In the genomic region with DNA sequence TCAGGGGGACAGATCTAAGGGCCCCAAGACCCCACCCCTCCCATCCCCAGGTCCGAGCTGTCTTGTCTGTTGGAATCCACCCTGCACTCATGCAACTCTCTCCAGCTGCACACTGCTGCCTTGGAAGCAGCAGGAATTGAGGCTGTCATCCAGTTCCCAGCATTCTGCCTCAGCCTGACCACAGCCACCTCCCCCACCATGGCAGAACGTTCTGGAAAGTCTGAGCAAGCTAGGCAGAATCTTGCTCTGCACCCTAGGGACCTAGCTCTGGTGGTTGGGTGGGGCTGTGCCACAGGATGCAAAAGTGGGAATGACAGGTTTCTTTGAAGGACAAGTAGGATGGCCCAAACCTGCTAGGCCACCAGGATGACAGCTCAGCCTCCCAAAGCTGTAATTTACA, we compare ENCODE assay signal across 22 mouse cellular contexts. TPM values are rescaled to one million over a fixed set of nuclear protein-coding genes. Genes with fewer than 3 reads are reported as not detected.
DNase-seq lines count a peak whose midpoint lies in the region; ATAC-seq and TF ChIP-seq lines count a peak whose summit lies in the region.
"Had no signal": no experiment of that assay in that cellular context is flagged by ENCODE, and none has a peak within 500 bp of the region (broad histone marks: within the 10 kb centered on the region; RNA-seq: fewer than 3 reads in every experiment).

No protein-coding gene starts in this region.

- H3ac ChIP-seq in myocyte (ENCODE audit: control insufficient read depth, insufficient read length): no peak overlapping the region

- H3K27ac ChIP-seq in cerebellum, adult 2 months (ENCODE audit: insufficient read depth, low read length): peak overlapping the region; percentile 8; the same call in 1 of the 2 replicates
- H3K27ac ChIP-seq in heart, embryonic 12.5 days (ENCODE audit: poor library complexity, severe bottlenecking): no peak overlapping the region
- 0 out of 2 replicates have a peak overlapping the region, but pooled peaks have one; percentile 37 for H3K27ac ChIP-seq in liver, embryonic 12.5 days
- H3K27ac ChIP-seq in liver, embryonic 11.5 days (ENCODE audit: low read depth, low read length): no peak overlapping the region
- H3K27ac ChIP-seq: forebrain, embryonic 13.5 days; hindbrain, embryonic 12.5 days had no signal

- H3K4me2 ChIP-seq in heart, embryonic 12.5 days: no peak overlapping the region
- H3K4me2 ChIP-seq in liver, embryonic 12.5 days: no peak overlapping the region
- no peak overlapping the region for H3K4me2 ChIP-seq in liver, embryonic 11.5 days
- peak overlapping the region; percentile 37 for H3K4me2 ChIP-seq in myocyte (ENCODE audit: low read depth)
- H3K4me2 ChIP-seq: forebrain, embryonic 13.5 days; heart, embryonic 15.5 days; hindbrain, embryonic 12.5 days had no signal

- no peaks in the 10 kb centered on the region for H3K9me3 ChIP-seq in heart, embryonic 12.5 days (replicated peaks)
- H3K9me3 ChIP-seq in liver, embryonic 12.5 days (replicated peaks): no peaks in the 10 kb centered on the region
- no peaks in the 10 kb centered on the region for H3K9me3 ChIP-seq in liver, embryonic 11.5 days (ENCODE audit: control insufficient read depth, low read length)
- H3K9me3 ChIP-seq: forebrain, embryonic 13.5 days; heart, embryonic 15.5 days; hindbrain, embryonic 12.5 days had no signal

- peaks cover 88% of the 10 kb centered on the region for H3K79me2 ChIP-seq in myocyte (ENCODE audit: control insufficient read depth, insufficient read depth)

- H3K4me1 ChIP-seq in cerebellum, adult 2 months (ENCODE audit: control insufficient read depth, insufficient read depth, low read length): peaks cover 95% of the 10 kb centered on the region
- peaks cover 87% of the 10 kb centered on the region for H3K4me1 ChIP-seq in heart, embryonic 12.5 days (replicated peaks)
- H3K4me1 ChIP-seq in liver, embryonic 12.5 days: peaks cover 68% of the 10 kb centered on the region
- peaks cover 22% of the 10 kb centered on the region; the same call in 1 of the 2 replicates for H3K4me1 ChIP-seq in liver, embryonic 11.5 days (replicated peaks; ENCODE audit: control insufficient read depth, insufficient read depth, low read length)

- 0 out of 2 replicates have a peak overlapping the region, but pooled peaks have one; percentile 46 for H3K9ac ChIP-seq in heart, embryonic 12.5 days
- no peak overlapping the region for H3K9ac ChIP-seq in liver, embryonic 12.5 days
- no peak overlapping the region for H3K9ac ChIP-seq in liver, embryonic 11.5 days (ENCODE audit: low read depth, low read length)
- H3K9ac ChIP-seq: forebrain, embryonic 13.5 days; heart, embryonic 15.5 days; hindbrain, embryonic 12.5 days had no signal

- no peak for TF ChIP-seq CTCF in cerebellum, adult 2 months (IDR thresholded peaks at IDR 0.05; ENCODE audit: borderline replicate concordance, insufficient read depth, low read depth, low read length)

- H3K4me3 ChIP-seq in cerebellum, adult 2 months (replicated peaks; ENCODE audit: insufficient read depth, low read depth, low read length): no peak overlapping the region
- H3K4me3 ChIP-seq in heart, embryonic 12.5 days: no peak overlapping the region
- no peak overlapping the region for H3K4me3 ChIP-seq in liver, embryonic 12.5 days
- H3K4me3 ChIP-seq in liver, embryonic 11.5 days (ENCODE audit: low read depth, low read length): no peak overlapping the region
- no peak overlapping the region for H3K4me3 ChIP-seq in myocyte
- H3K4me3 ChIP-seq: erythroblast, embryonic 14.5 days; forebrain, embryonic 13.5 days; heart, embryonic 15.5 days; hindbrain, embryonic 12.5 days had no signal

- no peaks in the 10 kb centered on the region for H3K27me3 ChIP-seq in cerebellum, adult 2 months (ENCODE audit: control insufficient read depth, insufficient read depth, low read length)
- no peaks in the 10 kb centered on the region for H3K27me3 ChIP-seq in heart, embryonic 12.5 days (replicated peaks)
- no peaks in the 10 kb centered on the region for H3K27me3 ChIP-seq in liver, embryonic 12.5 days (replicated peaks)
- no peaks in the 10 kb centered on the region for H3K27me3 ChIP-seq in liver, embryonic 11.5 days (replicated peaks; ENCODE audit: control insufficient read depth, insufficient read depth, low read length)
- no peaks in the 10 kb centered on the region for H3K27me3 ChIP-seq in myocyte (ENCODE audit: control insufficient read depth, insufficient read depth, insufficient read length)
- H3K27me3 ChIP-seq: forebrain, embryonic 13.5 days; heart, embryonic 15.5 days; hindbrain, embryonic 12.5 days had no signal

- intact Hi-C loops in heart, postnatal 25 days (cut with DNase I): no loop called here

- no peak for ATAC-seq in heart, embryonic 12.5 days (ENCODE audit: insufficient number of reproducible peaks, low FRiP score)
- ATAC-seq in liver, embryonic 12.5 days: no peak
- ATAC-seq in liver, embryonic 11.5 days (replicated peaks; ENCODE audit: low FRiP score): no peak
- ATAC-seq: forebrain, embryonic 13.5 days had no signal

- no peak for TF ChIP-seq POLR2A in cerebellum, adult 2 months (IDR thresholded peaks at IDR 0.05; ENCODE audit: borderline replicate concordance, insufficient read depth, low read length)
- no peak for TF ChIP-seq POLR2A in myocyte (IDR thresholded peaks at IDR 0.05; ENCODE audit: insufficient read length, low read depth)

- peak in 1 of 2 experiments; percentile 27 for DNase-seq in cerebellum, adult 2 months
- no peak for DNase-seq in cerebellum, postnatal 4 days (ENCODE audit: low spot score in 2 of 2)
- no peak for DNase-seq in heart, postnatal 25 days (ENCODE audit: low spot score)
- no peak for DNase-seq in liver, embryonic 11.5 days (ENCODE audit: low spot score)
- no peak for DNase-seq in T-cell, adult 2 months (ENCODE audit: low spot score)
- DNase-seq: adrenal gland, adult 2 months; gastrocnemius, postnatal 25 days; kidney, adult 2 months; kidney, postnatal 14 days; layer of hippocampus, adult 9-11 months; lung, adult 18-20 months; lung, postnatal 14 days; retina, postnatal 1 day; thymus, postnatal 14 days had no signal

- WGBS in cerebellum, adult 2 months: 37% methylated on average over 2 of the region's 2 CpGs
- WGBS in heart, embryonic 12.5 days: 45% methylated on average over 2 of the region's 2 CpGs
- WGBS in liver, embryonic 12.5 days (ENCODE audit: insufficient replicate concordance): 55% methylated on average over 2 of the region's 2 CpGs
- WGBS in liver, embryonic 11.5 days: 68% methylated on average over 2 of the region's 2 CpGs

- H3K36me3 ChIP-seq in heart, embryonic 12.5 days: peaks cover 32% of the 10 kb centered on the region
- peaks cover 70% of the 10 kb centered on the region for H3K36me3 ChIP-seq in liver, embryonic 12.5 days
- peaks cover 12% of the 10 kb centered on the region for H3K36me3 ChIP-seq in liver, embryonic 11.5 days (ENCODE audit: control insufficient read depth, insufficient read depth, low read length)
- no peaks in the 10 kb centered on the region for H3K36me3 ChIP-seq in myocyte (ENCODE audit: control insufficient read depth, insufficient read depth)

TF ChIP-seq in myocyte, 11 proteins besides CTCF, POLR2A, EP300 and RAD21 (continues in another document):
- TF ChIP-seq MYOG (IDR thresholded peaks at IDR 0.05; ENCODE audit: control insufficient read depth in 1 of 3, insufficient read depth in 1 of 3, insufficient read length in 2 of 3, low read depth in 2 of 3): no peak
- TF ChIP-seq TCF3 (IDR thresholded peaks at IDR 0.05; ENCODE audit: insufficient read length, low read depth): no peak
- TF ChIP-seq MYOD1 (IDR thresholded peaks at IDR 0.05; ENCODE audit: control insufficient read depth in 1 of 3, insufficient read length in 2 of 3, low read depth in 2 of 3): no peak
- TF ChIP-seq TCF12 (IDR thresholded peaks at IDR 0.05; ENCODE audit: insufficient read depth, poor library complexity, severe bottlenecking): no peak

RNA-seq across cellular contexts. Expression of a gene that starts 12.0 kb away (rescaled TPM):
- 69.5 and 82.5 TPM in 2 replicates for polyA plus RNA-seq in cerebellum, adult 2 months (2012; rRNA removed)
- polyA plus RNA-seq in heart, embryonic 12.5 days (2016; fragmentation: Nextera tagmentation; extraction: Ambion mirVana): 93.2 and 96.6 TPM in 2 replicates
- 10 to 100 TPM; 17.6 to 19.8 TPM for total RNA-seq in heart, postnatal 25 days (2021)
- 66.4 and 67.9 TPM in 2 replicates for polyA plus RNA-seq in liver, embryonic 12.5 days (2016; fragmentation: Nextera tagmentation; extraction: Ambion mirVana)
- polyA plus RNA-seq in liver, embryonic 11.5 days (2014; fragmentation: Nextera tagmentation; extraction: Ambion mirVana): 96.4 and 99.1 TPM in 2 replicates
- 66.9 TPM for polyA plus RNA-seq in myocyte (2012; fragmentation: generic; extraction: Trizol)

RNA-seq across cellular contexts. Expression of a gene that starts 15.8 kb away (rescaled TPM):
- 2.9 and 3.3 TPM in 2 replicates for polyA plus RNA-seq in cerebellum, adult 2 months (2012; rRNA removed)
- 22.0 and 22.6 TPM in 2 replicates for polyA plus RNA-seq in heart, embryonic 12.5 days (2016; fragmentation: Nextera tagmentation; extraction: Ambion mirVana)
- total RNA-seq in heart, postnatal 25 days (2021): 1 to 10 TPM in 1 of 2 experiments, under 1 TPM in 1; 0.95 to 1.2 TPM
- polyA plus RNA-seq in liver, embryonic 12.5 days (2016; fragmentation: Nextera tagmentation; extraction: Ambion mirVana): 34.3 and 37.6 TPM in 2 replicates
- polyA plus RNA-seq in liver, embryonic 11.5 days (2014; fragmentation: Nextera tagmentation; extraction: Ambion mirVana): 32.0 and 32.6 TPM in 2 replicates
- 8.0 TPM for polyA plus RNA-seq in myocyte (2012; fragmentation: generic; extraction: Trizol)

RNA-seq across cellular contexts. Expression of a gene that starts 19.0 kb away (rescaled TPM):
- polyA plus RNA-seq in cerebellum, adult 2 months (2012; rRNA removed): 183 and 193 TPM in 2 replicates
- 75.4 and 78.7 TPM in 2 replicates for polyA plus RNA-seq in heart, embryonic 12.5 days (2016; fragmentation: Nextera tagmentation; extraction: Ambion mirVana)
- 10 to 100 TPM; 50.0 to 59.4 TPM for total RNA-seq in heart, postnatal 25 days (2021)
- 27.4 and 29.1 TPM in 2 replicates for polyA plus RNA-seq in liver, embryonic 12.5 days (2016; fragmentation: Nextera tagmentation; extraction: Ambion mirVana)
- 42.5 and 47.9 TPM in 2 replicates for polyA plus RNA-seq in liver, embryonic 11.5 days (2014; fragmentation: Nextera tagmentation; extraction: Ambion mirVana)
- polyA plus RNA-seq in myocyte (2012; fragmentation: generic; extraction: Trizol): 92.1 TPM

RNA-seq across cellular contexts. Expression of a gene that starts 19.1 kb away (rescaled TPM):
- polyA plus RNA-seq in cerebellum, adult 2 months (2012; rRNA removed): 51.8 and 64.1 TPM in 2 replicates
- 10.2 and 10.4 TPM in 2 replicates for polyA plus RNA-seq in heart, embryonic 12.5 days (2016; fragmentation: Nextera tagmentation; extraction: Ambion mirVana)
- total RNA-seq in heart, postnatal 25 days (2021): 10 to 100 TPM; 14.1 to 14.6 TPM
- polyA plus RNA-seq in liver, embryonic 12.5 days (2016; fragmentation: Nextera tagmentation; extraction: Ambion mirVana): 1.8 and 2.1 TPM in 2 replicates
- polyA plus RNA-seq in liver, embryonic 11.5 days (2014; fragmentation: Nextera tagmentation; extraction: Ambion mirVana): 3.4 and 3.5 TPM in 2 replicates
- polyA plus RNA-seq in myocyte (2012; fragmentation: generic; extraction: Trizol): 0.46 TPM
- total RNA-seq: common myeloid progenitor, adult 5-6 weeks had no signal
- polyA plus RNA-seq: erythroblast, embryonic 14.5 days had no signal

RNA-seq across cellular contexts. Expression of a gene that starts 38.2 kb away (rescaled TPM):
- 88.0 and 91.3 TPM in 2 replicates for polyA plus RNA-seq in cerebellum, adult 2 months (2012; rRNA removed)
- 5.2 and 5.6 TPM in 2 replicates for polyA plus RNA-seq in heart, embryonic 12.5 days (2016; fragmentation: Nextera tagmentation; extraction: Ambion mirVana)
- under 1 TPM in 1 of 2 experiments, not detected in 1; 0.47 TPM for total RNA-seq in heart, postnatal 25 days (2021)
- 1.7 and 2.3 TPM in 2 replicates for polyA plus RNA-seq in liver, embryonic 12.5 days (2016; fragmentation: Nextera tagmentation; extraction: Ambion mirVana)
- polyA plus RNA-seq in liver, embryonic 11.5 days (2014; fragmentation: Nextera tagmentation; extraction: Ambion mirVana): 6.4 and 8.8 TPM in 2 replicates
- 0.36 TPM for polyA plus RNA-seq in myocyte (2012; fragmentation: generic; extraction: Trizol)
- total RNA-seq: common myeloid progenitor, adult 5-6 weeks; gastrocnemius, postnatal 25 days had no signal
- polyA plus RNA-seq: erythroblast, embryonic 14.5 days had no signal

Comparison
In these comparisons a context has a peak if more than half of its experiments do, and no peak if none do; other contexts are left out.
1. H3K27ac ChIP-seq: peak in cerebellum, adult 2 months (single experiment) and liver, embryonic 12.5 days (single experiment); none in heart, embryonic 12.5 days (single experiment) and liver, embryonic 11.5 days (single experiment).